Mouse (Mus musculus): ENCODE data around the gene Erbb4. TPM values are rescaled to one million over a fixed set of nuclear protein-coding genes. Genes with fewer than 3 reads are reported as not detected.

Gene Erbb4
- total RNA-seq, 2 experiments from 2014 or later = 13.7 to 13.9 TPM

DNA sequence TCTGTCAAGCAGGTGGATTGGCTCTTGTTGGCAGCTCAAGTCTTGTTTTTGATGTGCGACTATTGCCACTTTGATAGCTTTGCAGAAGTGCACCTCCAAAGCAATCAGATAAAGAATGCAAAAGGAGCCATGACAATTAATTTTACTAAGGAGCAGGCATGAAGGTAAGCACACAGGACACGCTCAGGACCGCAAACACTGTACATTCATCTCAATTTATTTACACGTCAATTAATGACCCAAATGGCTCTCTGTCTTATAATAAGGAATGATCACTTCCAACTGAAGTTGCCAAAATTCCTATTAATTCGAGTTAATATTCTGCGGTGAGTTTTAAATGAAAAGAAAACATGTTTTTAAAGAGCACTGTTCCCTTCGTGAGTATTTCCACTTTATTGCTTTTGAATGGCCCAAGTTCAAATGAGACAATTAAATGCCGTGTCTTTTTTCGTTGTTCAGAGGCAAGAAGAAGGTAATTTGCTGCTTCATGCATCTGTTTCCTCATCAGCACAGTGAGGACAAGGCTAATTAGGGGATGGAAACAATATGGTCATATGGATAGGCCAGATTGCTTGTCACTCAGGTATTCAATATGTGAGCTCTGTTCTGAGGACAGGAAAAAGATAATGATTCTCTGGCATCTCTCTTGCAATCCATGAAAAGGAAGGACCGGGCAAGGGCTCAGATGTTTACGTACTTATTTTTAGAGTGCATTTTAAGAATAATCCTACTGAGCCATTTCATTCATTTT lies 61.5 kb downstream of the Erbb4 start:
- intact Hi-C loops (cut with DNase I) = no loop called here

DNA sequence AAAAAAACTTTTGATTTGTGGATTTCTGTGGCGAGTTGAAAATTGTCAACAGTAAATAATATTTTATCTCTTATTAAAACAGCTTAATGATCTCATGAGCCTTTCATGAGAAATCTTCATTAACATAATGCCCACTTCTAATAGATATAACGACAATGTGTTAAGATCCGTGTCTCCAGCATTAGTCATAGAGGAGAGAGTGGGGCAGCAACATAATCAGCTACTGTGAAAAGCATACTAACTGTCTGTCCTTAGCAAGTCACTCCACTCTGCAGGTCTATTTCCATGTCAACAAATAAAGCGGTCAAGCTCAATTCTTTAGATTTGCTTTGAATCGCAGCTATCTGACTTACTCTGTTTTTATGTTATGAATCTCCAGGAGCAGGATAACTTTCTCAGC lies 80.0 kb downstream of the Erbb4 start:
- intact Hi-C loops (cut with DNase I) = no loop called here
- no peak for DNase-seq

More for the DNA sequence above, 61.5 kb downstream of the Erbb4 start:
- DNase-seq = no peak

DNA sequence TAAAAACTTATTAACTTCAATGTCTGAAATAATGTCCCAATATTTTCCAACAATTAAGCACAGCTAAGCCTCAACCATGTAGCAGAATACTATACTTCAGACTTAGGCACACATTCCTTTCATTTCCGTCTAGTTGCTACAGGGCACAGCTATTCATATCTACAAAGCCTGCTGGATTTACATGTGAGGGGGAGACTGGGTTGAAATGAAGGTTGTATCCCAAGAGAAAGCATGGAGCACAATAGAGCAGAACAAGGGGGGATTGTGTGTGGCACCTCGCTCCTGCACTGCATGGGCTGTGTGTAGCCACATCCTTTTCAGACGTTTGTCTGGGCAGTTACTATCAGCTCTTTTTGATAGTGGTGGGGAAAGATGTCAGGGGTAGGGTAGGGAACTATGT lies 83.0 kb downstream of the Erbb4 start:
- DNase-seq = no peak
- intact Hi-C loops (cut with DNase I) = no loop called here

DNA sequence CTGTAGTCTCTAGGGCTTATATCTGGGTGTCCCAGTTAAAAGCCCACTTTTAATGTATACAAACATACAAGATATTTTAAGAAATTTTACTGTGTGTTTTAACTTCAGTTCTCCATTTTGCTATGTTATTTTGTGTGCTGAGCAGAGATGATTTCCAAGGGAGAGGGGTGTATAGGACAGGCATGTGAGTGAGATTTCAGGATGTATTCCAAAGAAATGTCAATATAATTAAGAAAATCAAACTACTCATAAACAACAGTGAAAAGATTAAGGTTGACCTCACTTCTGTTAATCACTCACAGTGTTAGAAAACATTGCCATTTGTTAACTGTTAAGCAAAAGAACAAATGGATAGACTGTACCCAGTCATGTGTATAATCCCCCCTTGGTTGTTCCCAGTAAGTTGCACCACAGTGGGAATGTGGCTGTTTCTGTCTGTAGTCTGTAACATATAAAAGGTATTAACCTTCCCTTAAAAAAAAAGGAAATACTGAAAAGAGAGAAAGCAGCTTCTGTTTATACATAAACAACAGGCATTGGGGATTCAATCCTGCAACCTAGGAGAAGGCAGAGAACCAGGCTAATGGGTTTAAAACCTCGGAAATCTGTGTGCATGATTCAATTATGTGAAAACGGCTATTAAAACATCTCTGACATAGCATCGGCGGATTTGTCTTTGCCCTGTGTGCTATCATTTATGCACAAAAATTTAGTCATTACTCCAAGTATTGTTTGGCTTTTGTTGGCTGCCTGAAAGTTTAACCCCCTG lies 84.5 kb downstream of the Erbb4 start:
- intact Hi-C loops (cut with DNase I) = no loop called here
- no peak for DNase-seq

DNA sequence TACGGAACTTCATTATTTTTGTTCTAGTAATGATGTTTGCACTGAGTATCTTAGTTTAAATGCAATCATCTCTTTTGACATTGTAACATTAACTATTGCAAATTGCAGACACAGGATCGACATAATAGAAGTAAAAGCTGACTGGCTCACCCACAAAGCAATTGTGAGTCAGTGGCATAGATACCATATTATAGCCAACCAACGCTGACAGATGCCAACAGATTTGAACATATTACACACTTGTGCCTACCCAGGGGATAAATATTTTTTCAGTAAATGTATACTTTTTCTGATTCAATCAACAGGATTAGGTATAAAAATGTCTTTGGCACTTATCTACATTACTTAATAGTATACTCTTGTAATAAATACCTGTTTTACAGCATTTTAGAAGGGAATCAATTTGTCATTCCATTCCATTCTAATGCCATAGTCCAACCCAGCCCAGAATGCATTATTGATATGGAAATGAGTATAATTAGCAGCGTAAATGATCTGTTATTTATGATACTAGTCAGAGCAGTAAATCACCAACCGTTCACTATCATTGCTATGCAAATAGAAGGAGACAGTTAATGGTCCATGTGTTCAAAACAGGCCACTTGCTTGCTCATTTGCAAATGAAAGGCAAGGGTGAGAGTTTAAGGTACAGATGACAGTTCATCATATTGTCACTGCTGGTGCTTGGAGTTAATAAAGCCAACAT lies 97.9 kb downstream of the Erbb4 start:
- DNase-seq = no peak
- intact Hi-C loops (cut with DNase I) = no loop called here

DNA sequence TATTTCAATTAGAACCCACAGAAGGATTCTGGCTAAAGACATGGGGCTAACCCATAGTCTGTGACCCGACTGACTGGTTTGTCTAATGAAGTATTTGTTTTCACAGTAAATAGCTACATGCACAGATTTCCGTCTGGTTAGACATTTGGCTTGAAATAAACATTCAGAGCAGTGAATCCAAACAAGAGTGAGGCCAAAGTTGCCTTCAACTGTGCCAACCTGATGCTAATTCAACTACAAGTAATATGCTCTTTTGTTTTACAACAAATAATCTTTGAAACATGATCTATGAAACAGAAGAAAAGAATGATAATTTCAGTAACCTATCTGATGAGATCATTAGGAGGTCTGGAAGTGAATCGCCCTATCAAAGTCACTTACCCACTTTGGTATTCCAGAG lies 106.5 kb downstream of the Erbb4 start:
- no peak for DNase-seq
- intact Hi-C loops (cut with DNase I) = no loop called here

DNA sequence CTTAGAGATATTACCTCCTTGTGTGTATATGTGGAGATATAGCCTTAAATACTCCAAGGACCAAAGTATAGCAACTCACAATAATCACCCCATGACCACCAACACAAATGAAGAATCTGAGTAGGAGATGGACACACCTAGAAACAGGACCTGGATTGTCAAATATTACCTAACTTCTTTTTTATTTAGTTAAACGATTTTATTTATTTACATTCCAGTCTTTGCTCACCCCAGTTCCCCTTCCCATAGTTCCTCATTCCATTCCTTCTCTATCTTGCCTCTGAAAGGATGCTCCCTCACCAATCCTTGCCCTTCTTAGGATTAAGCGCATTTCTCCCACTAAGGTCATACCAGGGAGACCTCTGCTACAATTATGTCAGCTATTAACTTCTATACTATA lies 128.6 kb downstream of the Erbb4 start:
- intact Hi-C loops (cut with DNase I) = loop anchor here (5.0 to 10.0 kb wide), 2 partner anchors 126 to 267 kb away; partner anchors contain the start of gene Erbb4
- no peak for DNase-seq

DNA sequence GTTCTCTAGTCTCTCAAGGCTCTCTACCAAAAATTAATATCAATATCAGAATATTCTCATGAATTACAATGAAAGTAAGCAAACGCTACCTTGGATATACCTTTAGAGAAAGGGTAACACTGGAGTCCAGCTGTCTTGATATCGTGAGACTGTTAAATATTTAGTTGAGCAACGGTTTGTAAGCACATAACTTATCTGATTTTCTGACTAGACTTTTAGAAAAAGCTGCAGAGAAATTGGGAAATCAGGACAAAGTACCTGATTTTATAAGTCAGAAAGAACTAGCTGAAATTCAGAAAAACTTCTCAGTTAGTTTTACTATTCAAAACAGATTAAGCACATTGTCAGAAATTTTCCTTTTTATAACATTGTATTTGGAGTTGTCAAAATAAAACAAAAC lies 129.3 kb downstream of the Erbb4 start:
- intact Hi-C loops (cut with DNase I) = loop anchor here (5.0 to 10.0 kb wide), 2 partner anchors 126 to 266 kb away; partner anchors contain the start of gene Erbb4
- DNase-seq = no peak

DNA sequence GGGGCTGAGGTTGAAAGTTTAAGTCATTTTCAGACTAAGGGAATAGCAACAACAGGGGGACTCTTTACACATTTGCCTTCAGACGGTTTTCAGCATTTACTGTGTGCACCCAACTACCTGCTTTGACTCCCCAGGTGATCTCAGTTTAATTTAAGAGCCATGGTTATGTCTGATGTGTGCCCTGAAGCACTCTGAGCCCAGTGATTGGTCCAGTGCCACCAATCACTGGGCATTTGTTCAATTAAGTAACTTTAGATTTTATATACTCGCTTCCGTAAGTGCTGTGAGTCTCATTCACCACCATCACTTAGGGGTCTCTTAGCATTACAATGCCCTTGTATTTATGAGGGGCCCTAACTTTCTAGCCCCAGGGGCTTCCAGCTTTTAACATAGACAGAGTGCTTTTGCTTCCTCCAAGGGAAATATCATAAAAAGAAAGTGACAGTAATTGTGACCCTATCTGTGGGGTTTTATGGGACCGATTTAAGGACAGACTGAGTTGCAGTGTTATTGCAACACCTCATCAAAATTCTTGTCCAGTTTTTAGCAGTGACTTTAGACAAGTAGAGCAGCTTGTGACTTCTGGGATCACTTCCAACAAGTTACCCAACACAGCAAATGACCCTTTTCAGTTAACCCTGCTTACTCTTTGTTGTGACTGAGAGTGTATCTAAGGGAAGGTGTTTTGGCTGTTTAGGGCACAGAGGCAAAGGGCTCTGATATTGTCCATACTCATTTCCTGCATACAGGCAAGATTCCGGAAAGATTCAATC lies 134.3 kb downstream of the Erbb4 start:
- intact Hi-C loops (cut with DNase I) = loop anchor here (10.0 kb wide), 1 partner anchor 131 kb away; the partner anchor contains the start of gene Erbb4
- DNase-seq = peak; percentile 10 to 11

DNA sequence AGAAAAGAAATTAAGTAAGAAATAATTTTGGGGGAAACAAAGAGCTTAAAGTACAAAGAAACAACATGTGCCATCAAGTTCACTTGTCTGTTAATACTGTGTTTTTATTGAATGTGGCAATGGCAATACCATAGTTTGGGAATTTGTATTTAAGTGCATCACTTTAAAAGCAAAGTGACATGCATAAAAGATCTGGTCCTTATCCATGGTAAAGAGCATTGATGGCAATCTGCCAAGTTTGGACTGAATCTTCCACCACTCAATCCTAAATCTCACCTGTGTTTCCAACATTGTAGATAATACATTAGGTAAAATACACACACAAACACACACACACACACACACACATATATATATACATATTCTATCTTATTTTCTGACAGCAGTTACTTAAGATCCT lies 143.7 kb downstream of the Erbb4 start:
- intact Hi-C loops (cut with DNase I) = no loop called here

DNA sequence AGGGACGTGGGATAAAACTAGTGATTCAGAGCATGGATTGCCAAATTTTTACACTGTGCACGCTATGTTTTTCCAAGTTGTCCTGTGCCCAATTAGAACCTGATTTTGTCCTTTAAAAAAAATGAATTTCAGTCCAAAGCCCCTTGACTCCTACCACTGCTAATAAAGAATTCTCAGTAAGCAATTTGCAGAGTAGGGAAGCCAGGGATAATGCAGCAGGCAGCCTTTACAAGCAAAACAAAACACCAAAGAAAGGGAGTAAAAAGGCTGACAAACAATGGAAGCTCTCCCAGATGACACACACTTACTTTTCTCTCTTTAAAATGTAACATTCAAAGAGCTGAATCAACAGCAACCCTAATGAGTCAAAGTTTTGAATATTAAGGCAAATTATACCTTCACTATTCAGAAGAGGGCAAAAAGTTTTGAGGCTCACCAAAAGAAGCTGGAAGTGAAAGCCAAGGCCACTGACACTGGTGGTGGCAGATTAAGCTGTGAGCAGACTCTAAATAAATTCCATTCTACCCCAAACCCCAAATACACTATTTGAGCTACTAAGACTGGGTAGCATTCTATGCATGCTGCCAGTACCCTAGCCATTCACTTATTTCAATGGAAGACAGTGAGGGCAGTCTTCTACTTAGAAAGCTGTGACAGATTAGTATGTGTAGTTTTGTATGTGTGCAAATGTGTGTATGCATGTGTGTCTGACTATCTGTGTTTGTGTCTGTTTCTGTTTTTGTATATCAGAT lies 146.3 kb downstream of the Erbb4 start:
- no peak for DNase-seq
- intact Hi-C loops (cut with DNase I) = no loop called here

More for the DNA sequence above, 143.7 kb downstream of the Erbb4 start:
- DNase-seq = no peak

DNA sequence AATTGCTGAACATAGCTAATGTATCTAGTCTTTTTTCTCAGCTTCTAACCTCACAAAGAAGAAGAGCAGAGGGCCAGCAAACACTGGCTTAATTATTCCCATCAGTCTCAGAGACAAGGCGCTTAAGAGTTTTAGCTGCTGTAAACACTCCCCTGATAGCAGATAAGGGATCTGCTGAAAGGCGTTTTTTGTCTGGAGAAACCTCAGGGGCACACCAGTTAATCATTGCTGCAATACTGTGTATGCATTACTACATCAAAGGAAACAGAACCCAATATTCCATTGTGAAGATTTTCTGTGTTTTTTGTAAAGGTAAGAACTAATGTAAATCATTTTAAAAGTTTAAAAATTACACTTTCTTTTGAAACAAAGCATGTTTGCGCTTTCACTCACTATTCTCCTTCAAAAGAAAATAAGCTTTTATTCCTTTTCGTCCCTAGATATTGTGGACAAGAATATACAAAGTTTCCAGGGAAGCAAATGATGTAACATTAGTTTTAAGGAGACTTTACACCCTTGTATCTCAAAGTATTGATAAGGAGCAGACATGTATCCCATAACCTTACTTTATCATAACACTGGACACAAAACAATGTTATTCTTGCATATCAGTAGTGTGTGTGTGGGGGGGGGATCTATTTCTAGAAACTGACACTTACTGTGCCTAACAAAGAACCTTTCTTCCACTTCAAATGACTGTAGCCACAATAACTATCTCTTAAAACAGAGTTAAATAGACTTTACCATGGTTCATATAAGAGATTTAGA lies 150.9 kb downstream of the Erbb4 start:
- intact Hi-C loops (cut with DNase I) = no loop called here
- DNase-seq = no peak

DNA sequence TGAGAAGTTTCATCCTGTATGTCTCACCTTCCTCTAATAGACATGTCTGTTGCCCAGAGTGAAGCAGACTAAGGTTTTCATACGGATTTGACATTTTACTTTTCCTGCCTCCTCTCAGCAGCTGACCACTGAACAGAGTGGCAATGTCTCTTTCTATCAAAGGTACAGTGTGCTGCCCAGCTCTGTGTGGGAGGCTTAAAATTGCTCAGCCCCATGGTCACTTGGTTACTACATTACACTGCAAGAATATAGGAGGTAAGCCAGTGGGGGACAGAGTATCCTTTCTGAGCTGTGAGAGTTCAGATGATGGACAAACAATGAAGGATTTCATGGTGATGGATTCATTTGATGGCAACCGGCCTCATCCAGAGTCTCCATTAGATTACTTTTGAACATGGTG lies 152.4 kb downstream of the Erbb4 start:
- intact Hi-C loops (cut with DNase I) = no loop called here
- no peak for DNase-seq

DNA sequence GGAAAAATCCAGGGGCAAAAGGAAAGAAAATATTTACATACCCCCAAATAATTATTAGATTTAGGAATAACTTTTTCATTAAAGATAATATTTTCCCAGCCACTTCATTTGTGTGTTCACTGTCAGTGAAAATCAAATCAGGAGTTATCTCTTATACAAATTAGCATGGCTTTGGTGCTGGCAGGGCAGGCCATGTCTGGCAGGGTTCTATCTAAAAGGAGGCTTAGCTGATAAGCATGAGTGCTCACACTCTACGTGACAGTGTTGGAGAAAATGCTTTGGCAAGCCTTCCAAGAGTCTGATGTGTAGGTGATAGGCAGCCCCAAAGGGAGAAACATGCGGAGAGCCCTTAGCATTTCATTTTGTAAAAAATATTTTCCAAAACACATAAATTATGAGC lies 164.7 kb downstream of the Erbb4 start:
- intact Hi-C loops (cut with DNase I) = loop anchor here (5.0 kb wide), 1 partner anchor 164 kb away; the partner anchor contains the start of gene Erbb4
- peak in 1 of 2 experiments; percentile 6 for DNase-seq

DNA sequence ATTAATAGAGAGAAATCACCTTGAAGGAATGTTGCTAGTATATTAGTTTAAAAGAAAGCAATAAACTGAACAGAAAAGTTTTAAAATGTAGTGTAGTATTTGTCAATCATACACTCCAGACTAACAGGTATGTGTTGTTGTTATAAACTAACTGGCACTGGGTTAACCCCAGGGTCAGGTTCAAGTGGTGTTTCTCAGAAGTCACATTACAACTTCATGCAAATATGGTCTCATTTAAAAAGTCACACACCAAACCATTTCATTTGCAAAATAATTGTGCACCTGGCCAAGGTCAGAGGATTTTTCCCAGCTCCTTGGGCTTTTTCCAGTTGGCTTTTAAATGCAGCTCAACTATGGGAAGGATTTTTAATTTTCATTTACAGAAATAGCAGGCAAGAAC lies 173.1 kb downstream of the Erbb4 start:
- no peak for DNase-seq
- intact Hi-C loops (cut with DNase I) = no loop called here

DNA sequence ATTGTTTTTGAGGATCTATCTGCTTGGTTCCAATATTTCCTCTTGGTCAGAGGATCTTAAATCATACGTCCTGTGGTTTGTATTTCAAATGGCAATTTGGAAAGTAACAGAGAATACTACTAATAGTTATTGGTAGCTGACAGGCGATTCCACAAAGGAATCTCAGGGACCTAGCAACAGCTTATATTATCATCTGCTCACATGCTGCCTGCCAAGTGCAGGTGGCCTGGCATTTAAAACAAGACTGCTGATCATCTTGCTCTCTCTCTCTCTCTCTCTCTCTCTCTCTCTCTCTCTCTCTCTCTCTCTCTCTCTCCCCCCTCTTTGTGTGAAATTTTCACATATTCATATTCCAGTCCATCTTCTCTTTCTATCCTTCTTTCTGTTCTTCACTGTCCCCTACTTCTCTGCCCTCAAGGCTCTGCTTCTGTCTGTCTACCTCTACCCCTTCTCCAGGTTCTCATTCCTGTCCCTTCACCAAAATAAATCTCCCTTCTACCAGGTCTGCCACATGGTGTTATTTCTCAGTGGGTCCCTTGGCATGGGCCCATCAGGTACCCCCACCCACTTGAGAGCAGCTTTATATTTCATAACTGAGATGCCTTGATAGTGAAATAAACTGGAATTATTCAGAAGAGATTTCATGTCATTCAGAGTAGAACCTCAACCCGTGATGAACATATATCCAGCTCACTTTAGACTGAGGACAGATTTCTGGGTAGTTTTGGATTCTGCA lies 174.4 kb downstream of the Erbb4 start:
- intact Hi-C loops (cut with DNase I) = no loop called here
- no peak for DNase-seq

DNA sequence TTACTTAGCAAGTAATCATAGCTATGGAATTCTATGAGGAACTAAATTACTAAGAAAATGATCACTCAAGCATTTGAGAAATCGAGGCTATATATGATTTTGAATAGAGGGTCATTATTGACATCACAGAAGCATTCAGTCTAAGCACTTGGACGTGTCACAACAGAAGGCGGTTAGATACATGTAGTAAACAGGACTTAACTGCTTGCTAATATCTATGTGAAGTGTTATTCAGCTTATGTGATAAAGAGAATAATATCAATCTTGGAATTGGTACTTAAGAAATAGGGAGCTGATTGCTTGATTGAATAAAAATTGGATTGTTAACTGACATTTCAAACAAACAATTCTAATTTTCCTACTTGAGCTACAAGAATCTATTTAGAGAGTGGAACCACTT lies 190.0 kb downstream of the Erbb4 start:
- intact Hi-C loops (cut with DNase I) = no loop called here
- no peak for DNase-seq

DNA sequence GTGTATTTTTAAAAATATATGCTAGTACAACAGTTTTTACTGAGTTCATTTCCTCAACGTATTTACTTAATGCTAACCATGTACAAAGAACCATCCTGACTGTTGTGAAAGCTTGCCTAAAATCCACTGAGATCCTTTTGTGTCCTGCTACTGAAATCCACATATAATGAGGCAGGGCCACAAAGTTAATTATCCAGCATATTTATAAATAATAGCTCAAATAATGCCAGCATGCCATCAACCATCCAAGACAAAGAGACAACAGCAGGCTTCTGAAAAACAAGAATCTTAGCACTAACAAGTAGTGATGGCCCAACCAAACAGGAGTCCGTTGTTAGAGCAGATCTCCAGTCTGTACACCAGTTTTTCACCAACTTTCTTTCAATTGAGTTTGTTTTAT lies 215.8 kb downstream of the Erbb4 start:
- intact Hi-C loops (cut with DNase I) = no loop called here
- DNase-seq = no peak

Measured in heart, postnatal 36 days (tissue).